Mouse (Mus musculus): ENCODE measurements around the gene Def8.

Def8 gene

DNA sequence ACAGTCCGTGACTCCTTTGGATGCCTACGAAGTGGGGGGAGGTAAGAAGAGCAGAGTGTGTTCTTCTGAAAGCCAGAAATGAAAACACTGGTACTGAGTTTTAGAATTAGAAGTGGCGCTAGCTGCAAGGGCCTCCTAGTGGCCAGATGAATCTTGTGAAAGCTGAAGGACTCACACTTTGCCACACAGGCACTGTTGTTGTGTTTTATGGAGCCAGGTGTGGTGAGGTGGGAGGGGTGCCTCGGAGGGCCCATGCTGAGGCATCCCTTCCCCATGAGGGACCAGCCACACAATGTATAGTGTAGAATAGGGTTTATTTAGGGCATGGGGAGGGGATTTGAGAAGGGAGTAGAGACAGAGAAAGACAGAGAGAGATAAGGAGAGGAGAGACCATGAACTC lies 74.4 kb downstream of the Def8 start:
- DNase-seq = no peak

GRCm38 (mm10) chr8:123498963-123499362 lies 75.6 kb downstream of the Def8 start:
- no peak for DNase-seq

DNA sequence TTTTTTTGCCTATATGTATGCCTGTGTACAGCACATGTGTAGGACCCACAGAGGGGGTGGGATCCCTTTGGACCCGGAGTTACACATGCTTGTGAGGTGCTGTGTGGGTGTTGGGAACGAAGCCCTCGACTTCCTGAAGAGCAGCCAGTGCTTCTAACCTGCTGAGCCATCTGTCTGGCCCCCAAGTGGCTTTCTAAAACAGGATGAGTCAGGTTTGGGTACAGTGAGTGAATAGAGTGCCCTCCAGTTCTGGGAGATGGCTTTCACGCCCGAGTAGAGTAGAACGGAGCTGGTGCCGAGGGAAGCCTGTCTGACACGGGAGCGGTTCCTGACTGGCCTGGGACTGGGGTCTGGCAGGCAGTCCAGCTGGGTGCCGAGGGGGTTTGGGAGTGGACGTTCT lies 76.2 kb downstream of the Def8 start:
- no peak for DNase-seq

- no peak for DNase-seq
Observed at GRCm38 (mm10) chr8:123502192-123502591, 78.9 kb downstream of the Def8 start.

- no peak for DNase-seq
Observed at GRCm38 (mm10) chr8:123503801-123504467, 80.6 kb downstream of the Def8 start.

- DNase-seq = no peak
Observed at GRCm38 (mm10) chr8:123504591-123505195, 81.4 kb downstream of the Def8 start.

DNA sequence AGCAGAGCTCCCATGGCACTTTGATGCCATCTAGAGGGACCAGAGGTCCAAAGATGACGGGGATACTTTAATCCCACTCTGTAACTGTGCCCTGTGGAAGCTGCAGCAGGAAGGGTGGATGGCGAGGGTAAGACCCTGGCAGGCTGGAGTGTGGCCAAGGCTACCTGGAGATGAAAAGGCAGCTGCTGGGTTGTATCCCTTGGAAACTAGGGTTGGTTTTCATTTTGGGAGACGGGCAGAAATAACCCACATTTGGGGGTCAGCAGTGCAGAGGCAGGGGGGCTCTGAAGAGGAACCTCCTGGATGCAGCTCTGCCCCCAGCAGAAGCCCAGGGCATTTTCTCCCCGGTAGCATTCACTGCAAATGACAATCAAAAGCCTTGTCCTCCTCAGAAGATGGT lies 81.9 kb downstream of the Def8 start:
- no peak for DNase-seq

DNA sequence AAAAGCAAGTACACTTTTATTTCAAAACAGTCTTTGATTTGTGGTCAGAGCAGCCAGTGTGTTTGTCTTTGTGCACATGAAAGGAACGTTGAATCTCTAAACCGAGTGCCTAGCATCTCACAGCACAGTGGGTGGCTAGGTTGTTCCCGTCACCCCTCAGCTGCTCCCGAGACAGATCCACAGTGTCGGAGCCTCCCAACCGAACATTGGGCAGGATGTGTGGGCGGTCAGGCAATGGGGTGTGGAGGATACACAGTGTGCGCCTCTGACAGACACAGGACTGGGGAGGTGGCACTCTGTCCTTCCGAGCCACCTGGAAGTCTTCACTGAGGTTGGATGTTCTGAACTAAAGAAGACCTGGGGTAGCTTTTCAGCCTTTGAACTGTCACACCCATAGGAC lies 82.4 kb downstream of the Def8 start:
- no peak for DNase-seq

DNA sequence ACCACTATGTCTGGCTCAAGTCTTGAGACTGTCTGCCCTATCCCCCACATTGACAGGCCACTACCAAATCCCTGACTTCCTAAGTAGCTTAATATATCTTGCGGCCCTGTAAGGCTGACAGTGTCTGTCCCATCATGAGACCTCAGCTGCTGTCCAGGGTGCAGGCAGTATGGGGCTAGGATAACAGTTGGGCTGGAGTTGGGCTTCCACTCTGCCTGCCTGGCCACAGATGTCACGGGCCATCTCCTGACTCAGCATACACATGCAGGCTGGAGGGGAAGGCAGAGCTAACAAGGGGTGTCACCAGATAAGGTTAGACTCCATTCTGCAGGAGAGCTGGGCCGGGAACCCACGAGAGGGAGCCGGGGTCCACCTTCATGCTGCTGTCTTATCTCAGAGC lies 83.8 kb downstream of the Def8 start:
- no peak for DNase-seq

GRCm38 (mm10) chr8:123510819-123511218 lies 87.5 kb downstream of the Def8 start:
- no peak for DNase-seq

All from retina, postnatal 1 day (tissue).